Mouse (Mus musculus) megakaryocyte, embryonic 14.5 days (primary cell): Measurements from ENCODE around the gene Kank1.

ENCODE experiments used
- FLI1 ChIP-seq: IDR thresholded peaks from 2 replicates; pipeline ENCODE4 v1.6.1; 2012; ENCODE audit warnings: low read length, inconsistent platforms, mixed read lengths
- GATA1 ChIP-seq: IDR thresholded peaks from 3 replicates; pipeline ENCODE4 v1.6.1; 2012; ENCODE audit warnings: mixed read lengths, low read length, inconsistent platforms, borderline replicate concordance

DNA sequence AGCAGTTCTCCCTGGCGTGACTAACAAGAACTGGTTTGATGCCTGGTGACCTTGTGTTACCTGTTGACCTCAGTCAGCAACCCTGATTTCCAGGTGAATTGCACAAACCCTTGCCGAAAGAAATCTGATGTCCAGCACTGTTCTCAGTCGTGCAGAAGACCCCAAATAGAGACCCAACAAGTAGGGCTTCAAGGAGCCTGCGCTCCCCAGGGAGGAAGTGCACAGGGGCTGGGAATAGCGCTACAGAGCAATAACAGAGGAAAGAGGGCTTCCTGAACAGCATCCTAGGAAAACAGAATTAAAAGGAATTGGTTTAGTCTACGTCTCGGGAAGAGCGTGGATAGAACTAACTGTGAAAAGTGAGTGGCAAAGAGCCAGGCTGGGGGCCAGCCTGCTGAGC, 183.2 kb downstream of the Kank1 start:
- TF ChIP-seq GATA1 (no peak), FLI1 (no peak)
